Mouse (Mus musculus) spleen, adult 12 weeks (tissue): ENCODE results near the gene Nle1.
A peak's percentile ranks its signal among the peaks of the same experiment; 100 is the strongest.
"Not testable (repeated sequence)": the region's sequence is repeated elsewhere in the genome, so short reads cannot be mapped to it uniquely, and the experiment has no call there.

Experiments used
- DNase-seq: peaks from one replicate; pipeline ENCODE4 v3.0.0; 2022; ENCODE audit warnings: low spot score

Gene Nle1

DNA sequence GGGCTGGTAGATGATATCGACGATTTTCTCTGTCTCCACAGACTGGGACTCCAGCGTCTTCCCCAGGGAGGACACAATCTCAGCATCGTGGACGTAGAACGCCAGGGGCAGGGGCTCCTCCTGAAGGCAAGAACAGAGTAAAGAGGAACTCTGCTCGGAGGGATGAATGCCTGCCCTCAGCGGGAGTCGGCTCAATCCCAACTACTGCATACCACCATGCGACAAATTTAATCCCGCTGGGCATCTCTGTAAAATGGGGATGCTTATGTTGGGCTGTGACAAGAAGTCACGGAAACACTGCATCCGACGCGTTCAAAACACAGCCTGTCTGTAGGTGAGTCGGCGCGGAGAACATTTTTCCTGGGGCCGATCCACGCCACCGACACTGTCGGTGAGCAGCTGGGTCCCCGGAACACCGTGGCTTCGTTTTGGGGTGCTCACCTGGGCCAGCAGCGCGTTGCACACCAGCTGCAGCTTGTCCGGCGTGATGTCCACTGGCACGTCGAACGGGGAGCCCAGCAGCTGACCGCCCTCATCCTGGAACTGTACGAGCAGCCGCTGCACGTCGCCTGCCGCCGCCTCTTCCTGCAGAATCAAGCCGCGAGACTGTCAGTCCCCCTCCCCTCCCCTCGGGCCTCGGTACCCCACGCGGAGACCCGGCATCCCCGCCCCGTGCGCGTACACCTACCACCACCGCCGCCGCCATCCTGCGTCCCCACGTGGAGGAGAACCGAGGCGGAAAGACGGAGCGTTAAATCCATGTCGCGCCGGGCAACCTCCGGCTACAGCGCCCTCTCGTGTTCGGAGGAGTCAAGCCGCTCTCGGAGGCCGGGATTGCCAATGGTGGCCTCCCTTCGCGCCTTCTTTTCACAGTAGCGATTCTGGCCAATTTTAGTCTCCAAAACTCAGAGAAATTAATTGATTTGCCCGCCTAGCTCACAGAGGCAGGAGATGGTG lies at the start of gene Nle1:
Nle1 (minus strand) TSS at position 761 of the 957 bp plus-strand sequence.
- DNase-seq, result peak; percentile 85

DNA sequence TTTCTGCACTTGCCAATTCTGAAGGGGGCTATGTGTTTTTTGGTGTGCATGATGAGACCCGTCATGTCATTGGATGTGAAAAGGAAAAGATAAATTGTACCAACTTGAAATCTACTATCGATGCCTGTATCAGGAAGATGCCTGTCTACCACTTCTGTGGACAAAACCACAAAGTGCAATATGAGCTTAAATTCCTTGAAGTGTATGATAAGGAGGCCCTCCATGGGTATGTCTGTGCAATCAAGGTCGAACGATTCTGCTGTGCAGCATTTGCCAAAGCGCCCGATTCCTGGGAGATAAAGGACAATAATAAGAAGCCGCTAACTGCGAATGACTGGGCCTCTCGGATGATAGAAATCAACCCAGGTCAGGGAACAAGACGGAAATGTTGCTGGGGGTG lies 48.7 kb upstream of the Nle1 start:
- no peak for DNase-seq

DNA sequence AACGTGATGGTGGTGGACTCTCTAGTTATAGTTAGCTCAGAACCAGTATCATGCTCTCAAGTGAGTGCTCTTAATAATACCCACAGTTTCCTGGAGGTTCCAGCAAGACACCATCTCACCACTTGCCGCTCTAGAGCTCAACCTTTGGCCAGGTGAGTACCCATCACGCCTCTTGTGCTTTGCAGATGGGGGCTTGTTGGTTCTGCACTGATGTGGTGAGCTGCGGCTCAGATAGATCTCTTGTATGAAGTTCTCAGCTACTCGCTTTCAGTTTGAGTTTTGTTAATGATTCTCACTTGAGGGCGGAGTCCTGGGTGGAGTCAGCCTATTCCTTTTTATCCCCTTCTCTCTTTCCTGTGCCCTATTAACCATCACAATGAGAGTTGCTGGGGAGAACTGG lies 46.4 kb upstream of the Nle1 start:
- no peak for DNase-seq

DNA sequence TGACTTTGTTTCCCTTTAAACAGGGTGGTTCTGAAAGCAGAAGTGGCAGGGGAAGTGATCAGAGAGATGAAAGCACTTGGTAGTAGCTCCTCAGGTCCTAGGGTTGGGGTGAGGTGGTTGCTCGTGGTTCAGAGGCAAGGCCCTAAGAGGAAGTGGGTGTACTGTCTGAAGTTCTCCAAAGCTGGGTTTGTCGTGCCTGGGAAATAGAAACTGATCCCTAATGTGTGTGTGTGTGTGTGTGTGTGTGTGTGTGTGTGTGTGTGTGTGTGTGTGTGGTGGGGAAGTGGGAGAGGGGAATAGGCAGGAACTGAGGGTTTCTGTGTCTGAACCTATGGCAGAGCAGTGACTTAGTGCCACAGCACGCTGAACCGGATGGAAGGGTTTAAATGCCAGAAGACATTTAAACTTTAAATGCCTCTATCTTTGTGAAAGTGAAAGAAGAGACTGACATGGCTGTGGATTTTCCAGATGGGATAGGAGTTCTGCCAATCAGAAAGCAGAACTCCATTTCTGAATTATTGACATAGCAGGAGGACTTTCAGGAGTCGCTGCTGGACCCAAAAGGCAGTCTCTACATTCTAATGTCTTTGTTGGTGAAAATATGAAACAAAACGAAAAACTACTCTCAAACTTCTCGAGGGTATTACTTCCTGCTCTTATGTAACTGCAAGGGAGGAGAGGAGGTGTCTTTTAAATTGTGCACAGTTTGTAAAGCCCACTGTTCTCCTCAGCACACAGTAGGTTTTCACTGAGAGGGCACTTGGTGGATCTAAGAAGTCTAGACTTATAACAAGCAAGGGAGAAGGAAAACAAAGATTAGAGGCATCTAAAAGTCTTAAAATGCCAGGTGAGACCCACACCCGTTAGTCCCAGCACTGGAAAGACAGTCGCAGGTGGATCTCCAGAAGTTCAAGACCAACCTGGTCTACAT lies 44.7 kb upstream of the Nle1 start:
- peak; percentile 27 for DNase-seq

DNA sequence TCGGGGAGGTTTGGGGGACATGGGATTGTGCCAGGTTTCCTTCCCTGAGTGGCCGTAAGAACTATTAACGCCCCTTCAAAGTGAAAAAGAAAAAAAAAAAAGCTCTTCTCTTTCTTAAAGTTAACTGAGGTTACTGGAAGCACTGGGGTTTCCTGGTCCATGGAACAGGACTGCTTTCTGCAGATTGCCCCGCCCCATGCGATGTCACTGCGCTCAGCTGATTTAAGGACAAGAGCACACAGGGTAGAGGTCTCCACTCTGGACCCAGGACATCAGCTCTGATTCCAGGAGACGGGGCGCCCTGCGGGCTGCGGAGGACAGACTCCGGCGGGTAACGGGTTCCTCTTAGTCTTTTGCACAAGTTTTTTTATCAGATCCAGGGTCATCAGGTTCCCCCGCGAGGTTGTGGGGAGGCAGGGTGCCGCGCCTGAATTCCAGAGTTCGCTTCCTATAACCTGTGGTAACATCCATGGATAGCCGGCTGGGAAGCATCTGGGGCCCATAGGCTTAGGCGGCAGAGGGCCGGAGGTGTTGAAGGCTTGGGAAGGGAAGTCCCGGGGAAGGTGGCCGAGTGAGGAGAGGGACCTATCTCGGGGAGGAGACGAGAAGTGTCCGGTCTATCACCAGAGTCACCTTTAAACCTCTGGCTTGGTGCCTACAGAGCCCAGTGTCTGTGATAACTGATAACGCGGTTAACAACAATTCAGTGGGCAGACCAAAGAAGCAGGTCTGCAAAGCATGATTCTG lies 43.8 kb upstream of the Nle1 start:
- peak; percentile 12 for DNase-seq

DNA sequence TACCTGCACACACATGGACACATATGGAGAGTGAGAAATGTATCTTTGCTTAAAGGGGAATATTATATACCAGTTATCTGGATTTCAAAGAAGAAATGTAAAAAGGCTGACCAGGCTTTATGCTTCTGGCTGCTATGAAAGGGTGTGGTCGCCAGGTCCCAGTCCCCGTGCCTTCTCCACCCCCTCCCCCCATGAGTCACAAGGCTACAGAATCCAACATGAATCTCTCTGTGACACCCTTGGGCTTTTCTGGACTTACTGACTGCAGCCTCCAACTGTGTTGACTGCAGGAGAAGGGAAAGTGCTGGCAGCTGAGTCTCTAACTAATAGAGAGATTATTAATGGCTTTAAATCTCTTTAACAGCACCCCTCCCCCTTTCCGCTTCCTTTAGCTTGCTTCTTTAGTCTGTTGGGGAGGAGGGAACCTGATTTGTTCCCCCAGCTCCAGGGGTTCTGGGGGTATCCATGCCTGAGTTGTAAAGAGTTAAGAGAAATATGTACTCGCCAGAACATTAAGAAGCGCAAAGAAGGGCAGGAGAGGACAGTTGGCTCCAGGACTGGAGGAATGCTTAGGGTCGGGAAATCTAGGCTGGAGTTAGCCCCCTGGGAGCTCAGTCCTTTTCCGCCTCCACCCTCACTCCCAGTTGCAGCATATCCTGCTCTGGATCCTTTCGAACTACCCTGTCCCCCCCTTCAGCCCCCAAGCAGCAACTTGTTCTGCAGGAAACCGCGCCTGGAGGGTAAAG lies 42.7 kb upstream of the Nle1 start, which contains the start of gene Slfn5:
Slfn5 (plus strand) TSS at position 614 of the 746 bp plus-strand sequence.
- DNase-seq, result no peak

DNA sequence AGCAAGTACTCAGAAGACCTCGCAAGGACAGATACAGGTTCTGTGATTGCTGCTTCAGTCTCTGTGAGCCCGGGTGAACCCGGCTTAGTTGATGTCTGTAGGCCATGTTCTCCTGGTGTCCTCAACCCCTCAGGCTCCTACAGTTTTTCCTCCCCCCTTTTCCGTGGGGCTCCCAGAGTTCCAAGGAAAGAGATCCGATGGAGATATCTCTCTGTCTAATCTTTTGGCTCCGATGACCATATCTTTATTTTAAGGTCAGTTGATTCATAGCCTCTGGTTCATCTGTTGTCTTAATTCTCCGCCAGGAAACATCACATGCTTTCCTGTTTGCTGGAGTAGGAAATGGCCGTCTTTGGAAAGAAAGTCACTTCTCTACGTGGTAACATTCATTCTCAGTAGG lies 40.8 kb upstream of the Nle1 start:
- DNase-seq, result no peak

DNA sequence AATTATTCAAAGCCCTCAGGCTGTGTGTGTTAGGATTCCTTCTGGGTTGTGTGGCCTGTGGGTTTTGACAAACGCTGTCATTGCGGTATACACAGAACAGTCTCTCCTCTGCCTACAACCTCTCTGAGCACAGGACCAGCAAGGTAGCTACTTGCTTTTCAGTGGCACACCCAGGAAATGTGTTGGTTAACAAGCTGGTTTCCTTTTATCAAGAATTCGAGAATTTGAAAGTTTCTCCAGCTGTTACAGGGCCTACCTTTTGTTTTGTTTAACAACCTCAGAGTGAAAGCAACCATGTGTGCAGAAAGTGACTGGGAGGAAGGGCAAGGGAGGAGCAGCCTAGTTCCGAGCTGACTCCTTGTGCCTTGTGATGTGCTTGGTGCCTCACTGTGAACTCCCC lies 39.2 kb upstream of the Nle1 start:
- DNase-seq, result no peak

DNA sequence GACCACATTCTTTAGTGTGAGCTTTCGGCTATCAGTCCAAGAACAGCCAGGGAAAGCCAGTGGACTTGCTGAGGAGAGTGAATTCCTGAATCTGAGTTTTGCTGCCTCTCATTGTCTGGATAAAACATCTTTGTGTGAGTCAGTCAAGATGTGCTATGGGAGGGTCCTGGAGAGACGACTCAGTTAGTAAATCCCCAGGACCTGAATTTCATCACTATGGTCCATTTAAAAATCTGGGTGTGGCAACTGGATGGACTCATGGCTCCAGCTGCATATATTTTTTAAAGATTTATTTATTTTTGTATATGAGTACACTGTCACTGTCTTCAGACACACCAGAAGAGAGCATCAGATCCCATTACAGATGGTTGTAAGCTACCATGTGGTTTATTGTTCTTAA lies 37.4 kb upstream of the Nle1 start:
- no peak for DNase-seq

DNA sequence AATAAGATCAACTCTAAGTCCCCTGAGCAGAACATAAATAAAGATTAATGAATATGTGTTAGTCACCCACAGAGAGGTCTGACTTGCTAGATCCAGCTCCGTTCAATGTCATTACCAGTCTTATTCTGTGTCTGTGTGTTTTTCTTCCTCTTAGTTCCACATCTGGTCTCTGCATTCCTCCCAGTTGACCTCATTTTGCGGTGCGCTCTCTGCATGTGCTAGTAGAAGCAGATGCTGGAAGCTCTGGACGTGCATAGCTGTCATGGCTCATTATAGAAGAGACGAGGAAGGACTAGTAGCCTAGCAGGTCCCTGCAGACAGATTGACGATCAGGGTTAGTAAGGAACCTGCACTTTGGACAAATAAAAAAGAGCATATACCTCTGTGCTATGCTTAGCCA lies 35.1 kb upstream of the Nle1 start:
- DNase-seq, result no peak

DNA sequence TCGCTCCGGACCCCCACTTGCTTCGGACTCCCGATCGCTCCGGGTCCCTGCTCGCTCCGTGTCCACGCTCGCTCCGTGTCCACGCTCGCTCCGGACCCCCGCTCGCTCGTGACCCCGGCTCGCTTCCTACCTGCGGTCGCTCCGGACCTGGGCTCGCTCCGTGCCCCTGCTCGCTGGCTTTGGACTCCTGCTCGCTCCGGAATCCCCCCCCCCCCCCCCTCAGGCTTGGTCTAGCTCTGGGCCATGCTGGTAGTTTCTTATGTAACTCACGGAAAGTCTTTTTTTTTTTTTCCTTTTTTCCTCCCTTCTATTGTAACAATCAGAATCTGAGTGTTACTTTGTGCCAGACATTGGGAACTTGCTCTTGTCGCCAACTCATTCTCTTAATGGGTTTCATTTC lies 25.0 kb upstream of the Nle1 start:
- DNase-seq, result no peak

DNA sequence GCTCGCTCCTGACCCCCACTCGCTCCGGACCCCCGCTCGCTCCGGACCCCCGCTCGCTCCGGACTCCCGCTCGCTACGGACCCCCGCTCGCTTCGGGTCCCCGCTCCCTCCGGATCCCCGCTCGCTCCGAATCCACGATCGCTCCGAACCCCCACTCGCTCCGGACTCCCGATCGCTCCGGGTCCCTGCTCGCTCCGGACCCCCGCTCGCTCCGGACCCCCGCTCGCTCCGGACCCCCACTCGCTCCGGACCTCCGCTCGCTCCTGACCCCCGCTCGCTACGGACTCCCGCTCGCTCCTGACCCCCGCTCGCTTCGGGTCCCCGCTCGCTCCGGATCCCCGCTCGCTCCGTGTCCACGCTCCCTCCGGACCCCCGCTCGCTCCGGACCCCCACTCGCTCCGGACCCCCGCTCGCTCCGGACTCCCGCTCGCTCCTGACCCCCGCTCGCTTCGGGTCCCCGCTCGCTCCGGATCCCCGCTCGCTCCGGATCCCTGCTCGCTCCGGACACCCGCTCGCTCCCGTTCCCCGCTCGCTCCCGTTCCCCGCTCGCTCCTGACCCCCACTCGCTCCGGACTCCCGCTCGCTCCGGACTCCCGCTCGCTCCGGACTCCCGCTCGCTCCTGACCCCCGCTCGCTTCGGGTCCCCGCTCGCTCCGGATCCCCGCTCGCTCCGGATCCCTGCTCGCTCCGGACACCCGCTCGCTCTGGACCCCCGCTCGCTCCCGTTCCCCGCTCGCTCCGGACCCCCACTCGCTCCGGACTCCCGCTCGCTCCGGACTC lies 23.6 kb upstream of the Nle1 start:
- DNase-seq, result not testable (repeated sequence)

DNA sequence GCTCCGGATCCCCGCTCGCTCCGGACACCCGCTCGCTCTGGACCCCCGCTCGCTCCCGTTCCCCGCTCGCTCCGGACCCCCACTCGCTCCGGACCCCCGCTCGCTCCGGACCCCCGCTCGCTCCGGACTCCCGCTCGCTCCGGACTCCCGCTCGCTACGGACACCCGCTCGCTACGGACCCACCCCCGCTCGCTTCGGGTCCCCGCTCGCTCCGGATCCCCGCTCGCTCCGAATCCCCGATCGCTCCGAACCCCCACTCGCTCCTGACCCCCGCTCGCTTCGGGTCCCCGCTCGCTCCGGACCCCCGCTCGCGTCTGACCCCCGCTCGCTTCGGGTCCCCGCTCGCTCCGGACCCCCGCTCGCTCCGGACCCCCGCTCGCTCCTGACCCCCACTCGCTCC lies 22.9 kb upstream of the Nle1 start:
- DNase-seq, result not testable (repeated sequence)

DNA sequence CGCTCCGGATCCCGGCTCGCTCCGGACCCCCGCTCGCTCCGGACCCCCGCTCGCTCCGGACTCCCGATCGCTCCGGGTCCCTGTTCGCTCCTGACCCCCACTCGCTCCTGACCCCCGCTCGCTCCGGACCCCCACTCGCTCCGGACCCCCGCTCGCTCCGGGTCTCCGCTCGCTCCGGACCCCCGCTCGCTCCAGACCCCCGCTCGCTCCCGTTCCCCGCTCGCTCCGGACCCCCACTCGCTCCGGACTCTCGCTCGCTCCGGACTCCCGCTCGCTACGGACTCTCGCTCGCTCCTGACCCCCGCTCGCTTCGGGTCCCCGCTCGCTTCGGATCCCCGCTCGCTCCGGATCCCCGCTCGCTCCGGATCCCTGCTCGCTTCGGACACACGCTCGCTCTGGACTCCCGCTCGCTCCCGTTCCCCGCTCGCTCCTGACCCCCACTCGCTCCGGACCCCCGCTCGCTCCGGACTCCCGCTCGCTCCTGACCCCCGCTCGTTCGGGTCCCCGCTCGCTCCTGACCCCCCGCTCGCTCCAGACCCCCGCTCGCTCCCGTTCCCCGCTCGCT lies 22.3 kb upstream of the Nle1 start:
- DNase-seq, result not testable (repeated sequence)

DNA sequence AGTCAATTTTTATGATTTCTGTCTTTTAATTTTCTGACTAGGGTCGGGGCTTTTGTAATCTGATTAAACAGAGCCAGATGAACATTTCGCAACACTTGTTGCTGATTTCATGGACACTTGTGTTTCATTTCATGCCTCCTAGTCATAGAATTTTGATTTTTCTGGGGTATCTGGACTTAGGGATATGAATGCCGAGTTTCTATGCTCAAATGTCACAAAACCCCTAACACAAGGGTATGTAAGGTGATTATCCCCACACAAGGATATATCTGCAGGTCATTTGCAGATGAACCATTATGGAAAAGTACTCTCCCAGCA lies 21.4 kb upstream of the Nle1 start:
- no peak for DNase-seq

DNA sequence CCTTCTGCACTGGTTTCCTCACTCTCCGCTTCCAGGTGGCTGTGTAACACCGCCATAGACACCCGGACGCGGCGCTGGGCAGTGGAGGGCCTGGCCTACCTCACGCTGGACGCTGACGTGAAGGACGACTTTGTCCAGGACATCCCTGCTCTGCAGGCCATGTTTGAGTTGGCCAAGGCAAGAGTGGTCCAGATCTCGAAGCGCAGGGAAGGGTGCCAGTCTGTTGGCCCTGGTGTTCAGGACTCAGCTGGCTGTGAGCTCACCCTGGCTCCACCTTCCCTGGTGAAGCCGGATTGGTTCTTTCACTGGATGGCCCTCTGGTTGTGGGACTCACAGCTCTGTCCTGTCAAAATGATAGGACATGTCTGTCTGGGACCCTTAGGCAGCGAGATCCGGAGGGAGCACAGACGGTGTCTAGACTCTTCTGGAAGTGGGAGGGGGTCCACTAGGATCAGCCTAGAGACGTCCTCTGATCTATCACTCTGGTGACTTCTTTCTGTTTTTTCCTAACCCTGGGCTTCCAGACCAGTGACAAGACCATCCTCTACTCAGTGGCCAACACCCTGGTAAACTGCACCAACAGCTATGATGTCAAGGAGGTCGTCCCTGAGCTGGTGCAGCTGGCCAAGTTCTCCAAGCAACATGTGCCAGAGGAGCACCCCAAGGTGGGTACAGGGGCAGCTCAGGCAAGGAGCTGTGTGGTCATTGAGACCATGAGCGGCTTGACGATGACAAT lies 20.9 kb upstream of the Nle1 start:
- no peak for DNase-seq

DNA sequence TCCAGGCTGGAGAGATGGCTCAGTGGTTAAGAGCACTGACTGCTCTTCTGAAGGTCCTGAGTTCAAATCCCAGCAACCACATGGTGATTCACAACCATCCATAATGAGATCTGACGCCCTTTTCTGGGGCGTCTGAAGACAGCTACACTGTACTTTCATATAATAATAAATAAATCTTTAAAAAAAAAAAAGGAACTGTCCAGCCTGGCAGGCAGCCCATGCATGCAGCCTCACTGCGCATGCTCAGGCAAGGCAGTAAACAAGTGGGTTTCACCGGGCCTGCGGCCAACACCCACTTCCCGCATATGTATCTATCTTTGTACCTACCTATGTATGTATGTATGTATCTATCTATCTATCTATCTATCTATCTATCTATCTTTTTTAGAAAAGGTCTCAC lies 15.7 kb upstream of the Nle1 start:
- not testable (repeated sequence) for DNase-seq

DNA sequence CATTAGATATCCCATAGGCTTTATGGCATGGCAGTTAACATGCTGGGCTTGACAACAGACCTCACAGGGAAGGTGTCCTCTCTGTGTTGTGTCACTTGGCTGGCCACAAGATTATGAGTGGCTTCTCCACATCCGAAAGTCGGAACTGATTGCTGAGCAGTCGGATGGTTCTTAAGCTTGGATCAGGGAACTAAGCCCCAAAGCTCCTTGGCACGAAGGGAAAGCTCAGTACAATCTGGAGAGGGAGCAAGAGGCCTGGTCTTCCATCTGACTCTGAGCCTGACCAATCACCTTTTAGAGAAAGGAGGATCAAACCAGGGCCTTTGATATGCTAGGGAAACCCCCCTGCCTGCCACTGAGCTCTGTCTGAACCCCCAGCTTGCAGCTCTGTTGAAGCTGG lies 13.5 kb upstream of the Nle1 start:
- no peak for DNase-seq

DNA sequence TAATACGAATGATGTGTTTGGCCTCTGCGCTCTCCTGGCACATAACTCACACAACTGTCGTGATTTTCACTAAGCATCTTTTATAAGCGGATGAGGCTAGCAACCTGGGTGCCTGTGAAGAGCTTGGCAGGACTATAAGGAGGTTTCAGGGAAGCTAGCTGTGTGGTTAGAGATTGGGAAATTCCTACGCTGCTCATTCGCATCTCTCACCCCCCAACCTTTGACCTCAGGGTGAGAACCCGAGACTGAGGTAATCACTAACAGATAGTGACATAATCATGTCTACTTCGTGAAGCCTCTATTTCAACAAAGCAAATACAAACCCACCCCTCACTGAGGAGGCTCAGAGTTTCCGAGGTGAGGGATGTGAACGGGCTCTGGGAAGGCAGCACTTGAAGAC lies 12.6 kb upstream of the Nle1 start:
- no peak for DNase-seq
